Mouse (Mus musculus) embryonic facial prominence, embryonic 12.5 days (tissue): Measurements from ENCODE around the gene Arid1b. TPM values are rescaled to one million over a fixed set of nuclear protein-coding genes. Genes with fewer than 3 reads are reported as not detected.

ENCODE experiments used
- ATAC-seq: fragments of 200-750 bp; cut with Nextera tagmentation; 2 replicates; pipeline ENCODE4 v1.8.0; 2017; ENCODE audit not compliant: insufficient number of reproducible peaks, insufficient read depth, low FRiP score, low TSS enrichment
- H3K27ac ChIP-seq: fragments of 300-500 bp; sonication (generic); 2 replicates; pipeline ENCODE4 v1.5.1; 2016; ENCODE audit warnings: mild to moderate bottlenecking
- H3K27me3 ChIP-seq: fragments of 300-500 bp; sonication (generic); 2 replicates; pipeline ENCODE4 v1.6.1; 2016; ENCODE audit warnings: mild to moderate bottlenecking, moderate library complexity
- H3K36me3 ChIP-seq: fragments of 300-500 bp; sonication (generic); 2 replicates; pipeline ENCODE4 v1.6.1; 2016; ENCODE audit warnings: mild to moderate bottlenecking
- H3K4me1 ChIP-seq: fragments of 300-500 bp; sonication (generic); 2 replicates; pipeline ENCODE4 v1.6.1; 2016
- H3K4me2 ChIP-seq: fragments of 300-500 bp; sonication (generic); replicated peaks from 2 replicates; pipeline ENCODE4 v1.6.1; 2016; ENCODE audit warnings: mild to moderate bottlenecking, moderate library complexity
- H3K4me3 ChIP-seq: fragments of 300-500 bp; sonication (generic); 2 replicates; pipeline ENCODE4 v1.5.1; 2016; ENCODE audit warnings: mild to moderate bottlenecking
- H3K9ac ChIP-seq: fragments of 300-500 bp; sonication (generic); 2 replicates; pipeline ENCODE4 v1.6.1; 2016; ENCODE audit warnings: mild to moderate bottlenecking, moderate library complexity
- H3K9me3 ChIP-seq: fragments of 300-500 bp; sonication (generic); 2 replicates; pipeline ENCODE4 v1.6.1; 2016; ENCODE audit warnings: mild to moderate bottlenecking, moderate library complexity
- WGBS: fragments of 180-500 bp; shearing (Covaris S2); methylation state at CpG from one replicate; pipeline ENCODE4 v1.1.7; 2016; 5-methylcytosine and 5-hydroxymethylcytosine counted together
- polyA plus RNA-seq: library from polyadenylated mRNA; unstranded; fragments of >200 nt; fragmentation: Nextera tagmentation; extraction: Ambion mirVana; gene quantifications from 2 replicates; pipeline ENCODE4 v1.2.1, GENCODE M21; 2016

Arid1b gene
- polyA plus RNA-seq, 1 experiment from 2014 or later, result 18.5 TPM

- under 1% methylated on average over 70 of the region's 95 CpGs for WGBS
- ATAC-seq, result peak; percentile 8; the same call in 1 of the 2 replicates
These were observed 2.1 kb downstream of the Arid1b start for GRCm38 (mm10) chr17:4996121-4996813.

GRCm38 (mm10) chr17:4996814-4997549, 2.9 kb downstream of the Arid1b start:
- Histone ChIP-seq H3K4me3 (peak overlapping the region; percentile 97), H3K9ac (peak overlapping the region; percentile 100), H3K27ac (peak overlapping the region; percentile 100), H3K27me3 (no peaks in the 10 kb centered on the region), H3K9me3 (no peaks in the 10 kb centered on the region), H3K36me3 (no peaks in the 10 kb centered on the region), H3K4me1 (peaks cover 27% of the 10 kb centered on the region), H3K4me2 (peak overlapping the region; percentile 58)
- WGBS, result under 1% methylated on average over 20 of the region's 20 CpGs
- no peak for ATAC-seq

More at GRCm38 (mm10) chr17:4996121-4996813, 2.1 kb downstream of the Arid1b start:
- no peaks in the 10 kb centered on the region for H3K36me3 ChIP-seq
- peak overlapping the region; percentile 58 for H3K4me2 ChIP-seq
- no peaks in the 10 kb centered on the region for H3K9me3 ChIP-seq
- peak overlapping the region; percentile 97 for H3K4me3 ChIP-seq
- peak overlapping the region; percentile 100 for H3K9ac ChIP-seq
- peak overlapping the region; percentile 100 for H3K27ac ChIP-seq
- peaks cover 19% of the 10 kb centered on the region for H3K4me1 ChIP-seq
- no peaks in the 10 kb centered on the region for H3K27me3 ChIP-seq

DNA sequence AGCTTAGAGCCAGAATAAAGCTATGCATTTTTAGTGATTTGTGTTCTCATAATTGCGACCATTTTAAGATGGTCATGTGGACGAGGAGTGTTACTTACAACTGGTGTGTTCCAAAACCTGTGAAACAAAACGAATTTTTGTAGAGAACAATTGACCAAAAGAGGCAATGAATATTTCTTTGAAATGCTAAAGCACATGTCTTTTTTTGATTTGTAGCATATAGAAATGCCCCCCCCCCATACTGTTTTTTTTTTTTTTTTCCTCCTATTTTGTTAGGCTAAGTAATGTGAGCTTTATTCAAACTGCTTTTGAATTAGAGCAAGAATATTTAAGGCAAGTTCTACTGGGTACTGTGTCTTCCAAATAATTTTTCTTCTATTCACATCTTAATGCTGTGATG, 3.8 kb downstream of the Arid1b start:
- no peaks in the 10 kb centered on the region for H3K36me3 ChIP-seq
- no peak overlapping the region for H3K27ac ChIP-seq
- WGBS, result 43% methylated on average over 3 of the region's 3 CpGs
- H3K4me1 ChIP-seq, result peaks cover 34% of the 10 kb centered on the region
- no peak overlapping the region for H3K9ac ChIP-seq
- ATAC-seq, result no peak
- peak overlapping the region; percentile 58 for H3K4me2 ChIP-seq
- no peaks in the 10 kb centered on the region for H3K9me3 ChIP-seq
- H3K27me3 ChIP-seq, result no peaks in the 10 kb centered on the region
- H3K4me3 ChIP-seq, result no peak overlapping the region

DNA sequence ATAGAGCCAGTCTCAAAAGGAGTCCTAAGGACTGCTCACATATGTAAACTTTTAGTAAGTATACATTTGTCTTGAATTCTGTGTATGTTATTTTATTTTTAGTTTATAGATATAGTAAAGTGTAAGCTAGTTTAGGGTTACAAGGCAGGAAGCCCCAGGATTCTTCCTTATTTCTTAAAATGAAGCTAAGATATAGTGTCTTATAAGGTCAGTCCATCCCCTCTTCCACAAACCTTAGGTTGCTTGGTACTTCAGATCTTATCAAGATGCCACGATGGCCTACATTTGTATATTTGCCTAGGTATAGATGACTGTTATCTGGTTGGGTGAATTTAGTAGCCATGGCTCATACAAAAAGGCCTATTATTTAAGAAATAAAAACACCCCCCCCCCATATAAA, 5.1 kb downstream of the Arid1b start:
- Histone ChIP-seq H3K4me2 (no peak overlapping the region; the same call in 1 of the 2 replicates), H3K4me3 (no peak overlapping the region), H3K4me1 (peaks cover 47% of the 10 kb centered on the region), H3K27ac (no peak overlapping the region), H3K9me3 (no peaks in the 10 kb centered on the region), H3K9ac (no peak overlapping the region), H3K36me3 (no peaks in the 10 kb centered on the region), H3K27me3 (no peaks in the 10 kb centered on the region)
- ATAC-seq, result no peak
- WGBS, result 63% methylated on average over 1 of the region's 1 CpGs

DNA sequence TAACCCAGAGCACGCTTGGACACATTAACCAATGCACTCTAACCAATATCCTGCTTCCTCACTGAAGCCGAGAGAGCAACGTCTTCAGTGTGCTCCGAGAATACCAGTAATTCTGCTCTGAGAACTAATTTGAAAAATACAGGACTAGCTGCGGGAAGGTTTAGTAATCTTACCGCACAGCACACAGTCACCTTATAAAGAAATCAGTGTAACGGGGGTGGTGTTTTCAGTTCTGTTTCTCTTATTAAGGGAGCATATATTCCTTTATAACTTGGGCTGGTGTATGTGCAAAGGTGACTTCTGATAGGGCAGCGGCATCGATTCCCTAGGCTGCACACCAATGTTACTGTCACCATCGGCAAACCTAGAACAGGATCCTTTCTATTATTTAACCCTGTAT, 5.9 kb downstream of the Arid1b start:
- Histone ChIP-seq H3K4me1 (peaks cover 55% of the 10 kb centered on the region), H3K9me3 (no peaks in the 10 kb centered on the region), H3K27ac (no peak overlapping the region), H3K9ac (no peak overlapping the region), H3K4me3 (0 out of 2 replicates have a peak overlapping the region, but pooled peaks have one; percentile 10), H3K36me3 (no peaks in the 10 kb centered on the region), H3K27me3 (no peaks in the 10 kb centered on the region), H3K4me2 (peak overlapping the region; percentile 34)
- 45% methylated on average over 10 of the region's 10 CpGs for WGBS
- ATAC-seq, result no peak

DNA sequence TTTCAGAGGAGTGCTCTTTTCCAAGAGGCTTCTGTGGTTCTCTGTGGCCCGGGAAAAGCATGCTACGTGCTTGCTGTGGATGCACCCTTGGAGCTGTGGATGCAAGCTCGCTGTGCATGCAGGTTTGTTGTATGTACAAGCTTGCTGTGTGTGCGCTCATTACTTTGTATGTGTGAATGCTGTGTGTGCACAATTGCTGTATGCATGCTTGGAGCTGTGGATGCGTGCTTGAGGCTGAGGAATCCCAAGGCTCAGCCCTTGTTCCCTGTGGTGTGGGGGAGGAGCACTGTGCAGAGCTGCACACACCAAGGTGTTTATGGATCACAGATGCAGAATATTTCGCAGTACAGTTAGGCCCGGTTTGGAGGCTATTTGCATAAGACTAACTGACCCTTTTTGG, 6.7 kb downstream of the Arid1b start:
- H3K4me3 ChIP-seq, result 0 out of 2 replicates have a peak overlapping the region, but pooled peaks have one; percentile 5
- no peaks in the 10 kb centered on the region for H3K36me3 ChIP-seq
- peak overlapping the region; percentile 20; the same call in 1 of the 2 replicates for H3K4me2 ChIP-seq
- H3K27ac ChIP-seq, result no peak overlapping the region
- WGBS, result 45% methylated on average over 7 of the region's 7 CpGs
- no peak; the same call in 1 of the 2 replicates for ATAC-seq
- no peaks in the 10 kb centered on the region for H3K9me3 ChIP-seq
- H3K9ac ChIP-seq, result no peak overlapping the region
- no peaks in the 10 kb centered on the region for H3K27me3 ChIP-seq
- H3K4me1 ChIP-seq, result peaks cover 62% of the 10 kb centered on the region

DNA sequence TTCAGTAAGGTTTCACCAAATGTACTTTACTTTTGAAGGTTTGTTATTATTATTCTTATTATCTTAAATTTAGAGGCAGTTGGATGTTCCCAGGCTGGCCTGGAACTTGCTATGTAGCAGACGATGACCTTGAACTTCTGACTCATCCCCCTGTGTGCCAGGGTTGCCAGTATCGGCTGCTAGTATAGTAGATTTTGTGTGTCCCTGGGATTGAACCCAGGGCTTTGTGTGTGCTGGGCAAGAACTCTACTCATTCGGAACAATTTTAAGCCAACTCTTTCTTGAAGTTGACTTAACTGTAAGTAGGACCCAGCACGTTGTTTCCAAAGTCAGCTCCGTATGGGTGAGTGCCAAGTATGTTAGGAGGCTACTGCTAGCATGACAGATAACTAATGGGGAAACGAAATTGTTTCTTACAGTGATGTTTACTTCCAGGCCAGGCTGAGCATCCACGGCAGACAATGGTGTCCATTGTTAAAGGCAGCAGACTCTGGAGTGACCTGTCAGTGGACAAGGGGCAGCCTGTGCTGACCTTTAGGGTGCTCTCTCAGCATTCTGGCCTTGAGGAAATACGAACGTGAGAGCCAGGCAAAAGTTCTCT, 7.5 kb downstream of the Arid1b start:
- ATAC-seq, result no peak
- no peak overlapping the region for H3K4me3 ChIP-seq
- 36% methylated on average over 9 of the region's 9 CpGs for WGBS
- H3K4me2 ChIP-seq, result no peak overlapping the region
- no peak overlapping the region for H3K9ac ChIP-seq
- H3K27ac ChIP-seq, result no peak overlapping the region
- peaks cover 67% of the 10 kb centered on the region for H3K4me1 ChIP-seq
- no peaks in the 10 kb centered on the region for H3K36me3 ChIP-seq
- H3K27me3 ChIP-seq, result no peaks in the 10 kb centered on the region
- H3K9me3 ChIP-seq, result no peaks in the 10 kb centered on the region

DNA sequence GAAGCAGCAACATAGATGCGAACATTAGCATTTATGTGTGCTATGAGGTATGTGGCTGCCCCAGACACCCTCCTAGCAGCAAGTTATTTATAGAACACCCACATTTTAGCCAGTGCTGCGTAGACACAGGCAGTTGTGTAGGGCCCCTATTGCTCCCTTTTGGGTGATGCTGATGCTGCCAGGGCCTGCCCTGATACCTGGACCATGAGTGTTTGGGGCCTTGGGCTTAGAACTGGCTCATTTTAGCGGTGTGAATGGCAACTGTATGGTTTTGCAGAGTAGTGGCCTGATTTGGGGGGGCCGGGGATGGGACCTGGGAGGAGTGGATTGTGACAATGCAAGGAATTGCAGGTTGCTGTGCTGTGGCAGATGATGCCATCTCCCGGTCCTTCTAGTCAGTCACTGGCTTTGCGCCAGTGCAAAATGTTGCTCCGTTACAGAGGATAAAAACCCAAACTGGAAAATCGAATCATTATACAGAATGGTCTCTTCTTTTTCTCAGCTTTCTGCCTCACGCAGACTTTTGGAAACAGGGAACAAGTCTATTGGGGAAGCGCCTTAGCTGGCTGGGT, 8.9 kb downstream of the Arid1b start:
- 80% methylated on average over 10 of the region's 10 CpGs for WGBS
- no peak overlapping the region for H3K4me3 ChIP-seq
- H3K4me1 ChIP-seq, result peaks cover 77% of the 10 kb centered on the region
- H3K27me3 ChIP-seq, result no peaks in the 10 kb centered on the region
- H3K4me2 ChIP-seq, result no peak overlapping the region
- no peak for ATAC-seq
- H3K27ac ChIP-seq, result no peak overlapping the region
- H3K9me3 ChIP-seq, result no peaks in the 10 kb centered on the region
- no peak overlapping the region for H3K9ac ChIP-seq
- no peaks in the 10 kb centered on the region for H3K36me3 ChIP-seq

- no peak overlapping the region for H3K27ac ChIP-seq
- no peaks in the 10 kb centered on the region for H3K9me3 ChIP-seq
- ATAC-seq, result no peak
- no peaks in the 10 kb centered on the region for H3K36me3 ChIP-seq
- H3K27me3 ChIP-seq, result no peaks in the 10 kb centered on the region
- no peak overlapping the region for H3K4me2 ChIP-seq
- H3K4me3 ChIP-seq, result no peak overlapping the region
- 54% methylated on average over 8 of the region's 8 CpGs for WGBS
- H3K9ac ChIP-seq, result no peak overlapping the region
- peaks cover 86% of the 10 kb centered on the region for H3K4me1 ChIP-seq
These were observed 10.1 kb downstream of the Arid1b start for GRCm38 (mm10) chr17:5004266-5004665.

DNA sequence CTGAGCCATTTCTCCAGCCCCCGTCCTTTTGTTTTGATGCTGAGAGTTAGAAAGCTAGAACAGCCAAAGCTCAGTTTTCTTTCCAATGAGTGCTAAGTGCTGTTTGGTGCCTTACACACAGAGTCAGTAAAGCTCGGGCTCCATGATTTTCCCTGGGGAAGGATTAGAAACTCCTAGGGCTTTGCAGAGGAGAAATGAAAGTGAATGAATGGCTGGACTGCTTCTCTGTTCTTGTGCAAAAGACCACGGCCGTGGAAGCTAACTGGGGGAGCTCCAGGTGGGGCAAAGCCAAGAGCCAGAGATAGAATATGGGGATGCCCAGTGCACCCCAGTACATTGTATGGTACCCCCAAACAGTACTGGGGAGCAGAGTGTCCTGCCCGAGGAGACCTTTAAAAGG, 10.6 kb downstream of the Arid1b start:
- no peak overlapping the region for H3K27ac ChIP-seq
- H3K36me3 ChIP-seq, result no peaks in the 10 kb centered on the region
- H3K4me2 ChIP-seq, result no peak overlapping the region
- no peak overlapping the region for H3K4me3 ChIP-seq
- no peaks in the 10 kb centered on the region for H3K9me3 ChIP-seq
- no peak for ATAC-seq
- H3K4me1 ChIP-seq, result peaks cover 89% of the 10 kb centered on the region
- 62% methylated on average over 5 of the region's 5 CpGs for WGBS
- H3K9ac ChIP-seq, result no peak overlapping the region
- no peaks in the 10 kb centered on the region for H3K27me3 ChIP-seq

GRCm38 (mm10) chr17:5005285-5005684, 11.2 kb downstream of the Arid1b start:
- no peak for ATAC-seq
- no peaks in the 10 kb centered on the region for H3K36me3 ChIP-seq
- H3K27ac ChIP-seq, result no peak overlapping the region
- WGBS, result 48% methylated on average over 3 of the region's 3 CpGs
- H3K4me2 ChIP-seq, result no peak overlapping the region
- no peak overlapping the region for H3K9ac ChIP-seq
- no peaks in the 10 kb centered on the region for H3K9me3 ChIP-seq
- H3K4me3 ChIP-seq, result no peak overlapping the region
- peaks cover 87% of the 10 kb centered on the region for H3K4me1 ChIP-seq
- H3K27me3 ChIP-seq, result no peaks in the 10 kb centered on the region
